Mouse (Mus musculus) cortical plate, adult 2 months (tissue): ENCODE measurements around the gene Kirrel3.

Experiments
- CTCF ChIP-seq: fragments of 200-500 bp; IDR thresholded peaks from 2 replicates; pipeline ENCODE4 v1.5.1; 2011; ENCODE audit warnings: mild to moderate bottlenecking, control low read depth, low read length; ENCODE audit not compliant: insufficient read depth; ENCODE audit errors: extremely low read depth
- POLR2A ChIP-seq: fragments of 200-500 bp; IDR thresholded peaks from 2 replicates; pipeline ENCODE4 v1.6.1; 2011; ENCODE audit warnings: mild to moderate bottlenecking, low read length, control low read depth; ENCODE audit not compliant: insufficient read depth; ENCODE audit errors: extremely low read depth

DNA sequence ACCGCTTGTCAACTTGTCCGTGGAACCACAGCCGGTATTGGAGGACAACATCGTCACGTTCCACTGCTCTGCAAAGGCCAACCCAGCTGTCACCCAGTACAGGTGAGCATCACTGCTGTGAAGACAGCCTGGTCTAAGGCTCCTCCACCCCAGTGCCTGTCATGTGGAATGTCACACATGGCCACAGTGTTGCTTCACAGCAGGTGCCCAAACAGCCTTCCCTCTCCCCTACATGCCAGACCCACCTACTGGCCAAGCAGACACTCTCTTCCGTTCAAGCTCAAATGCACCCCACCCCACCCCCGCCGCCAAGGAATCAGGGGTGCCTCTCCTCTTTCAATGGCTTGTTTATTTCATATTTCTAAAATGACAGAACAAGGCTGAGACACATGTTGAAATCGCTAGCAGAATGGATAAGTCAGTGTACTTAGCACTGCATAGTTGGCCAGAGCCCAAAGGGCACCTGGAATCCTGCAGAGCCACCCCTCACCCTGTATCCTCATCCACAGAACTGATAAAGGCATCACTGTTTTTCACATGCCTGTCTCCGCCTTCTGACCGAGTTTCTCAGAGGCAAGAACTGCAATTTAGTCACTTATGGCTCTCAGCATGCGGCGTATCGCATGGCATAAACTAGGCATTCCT lies 522.1 kb downstream of the Kirrel3 start:
- no peak for TF ChIP-seq POLR2A
- no peak for TF ChIP-seq CTCF
